8 mouse cellular contexts compared by ENCODE assay signal in the genomic region with DNA sequence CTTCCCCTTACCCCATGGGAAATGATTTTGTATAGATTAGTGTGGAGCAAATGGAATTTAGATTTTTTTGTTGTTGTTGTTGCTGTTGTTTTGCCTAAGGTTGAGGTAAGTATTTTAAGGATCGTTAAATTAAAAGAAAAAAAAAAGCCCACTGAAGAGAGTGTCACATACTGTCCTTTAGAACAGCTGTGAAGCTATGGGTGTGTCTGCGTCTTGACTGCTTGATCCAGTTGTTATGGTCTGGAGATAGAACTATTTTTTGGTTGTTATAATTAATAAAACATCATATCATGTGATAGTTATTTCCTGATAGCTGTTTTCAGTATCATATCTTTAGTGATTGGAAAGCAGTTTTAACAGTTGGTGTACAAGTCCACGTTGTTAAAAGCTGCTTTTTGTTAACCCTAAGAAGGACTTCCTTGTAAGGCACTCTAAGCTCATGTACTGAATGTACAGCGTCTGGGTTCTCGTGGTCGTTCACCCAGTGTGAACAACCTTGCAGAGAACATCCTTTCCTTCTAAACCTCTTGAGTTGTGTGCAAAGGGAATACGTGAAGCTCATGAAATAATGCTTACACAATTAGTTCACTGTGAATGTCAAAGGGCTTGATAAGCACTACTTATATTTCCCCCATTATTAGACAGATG. TPM values are rescaled to one million over a fixed set of nuclear protein-coding genes. Genes with fewer than 3 reads are reported as not detected.
DNase-seq lines count a peak whose midpoint lies in the region; ATAC-seq and TF ChIP-seq lines count a peak whose summit lies in the region.

No protein-coding gene starts in this region.

- TF ChIP-seq CTCF in left cerebral cortex, adult 2 months (IDR thresholded peaks at IDR 0.05), result no peak
- no peak for TF ChIP-seq CTCF in embryonic fibroblast, embryonic 13.5 days (IDR thresholded peaks at IDR 0.05; ENCODE audit: borderline replicate concordance, insufficient read depth, low read length)

- intact Hi-C loops in left cerebral cortex, adult 2 months (cut with DNase I), result loop anchor here (5.0 kb wide), 5 partner anchors 37 to 303 kb away; partner anchors contain the start of genes Bbip1, Shoc2 and Smc3
- intact Hi-C loops in left cerebral cortex, postnatal 25 days (cut with DNase I), result loop anchor here (2.0 kb wide), 1 partner anchor 136 kb away; no protein-coding TSS in a partner anchor

- no peak overlapping the region for H3K9ac ChIP-seq in limb, embryonic 11.5 days (ENCODE audit: low read length)
- H3K9ac ChIP-seq in neural tube, embryonic 12.5 days, result no peak overlapping the region

- H3K27ac ChIP-seq in left cerebral cortex, adult 2 months, result peak overlapping the region; percentile 96
- H3K27ac ChIP-seq in embryonic fibroblast, embryonic 13.5 days (ENCODE audit: insufficient read depth, low read length), result no peak overlapping the region
- H3K27ac ChIP-seq in limb, embryonic 11.5 days (replicated peaks; ENCODE audit: low read depth, low read length), result no peak overlapping the region
- no peak overlapping the region for H3K27ac ChIP-seq in neural tube, embryonic 12.5 days

- TF ChIP-seq POLR2A in embryonic fibroblast, embryonic 13.5 days (IDR thresholded peaks at IDR 0.05; ENCODE audit: low read depth, low read length), result no peak

- no peaks in the 10 kb centered on the region for H3K9me3 ChIP-seq in limb, embryonic 11.5 days (ENCODE audit: control insufficient read depth, low read length)
- no peaks in the 10 kb centered on the region for H3K9me3 ChIP-seq in neural tube, embryonic 12.5 days

- no peaks in the 10 kb centered on the region for H3K27me3 ChIP-seq in limb, embryonic 11.5 days (ENCODE audit: control insufficient read depth, insufficient read depth, low read length)
- H3K27me3 ChIP-seq in neural tube, embryonic 12.5 days (replicated peaks), result no peaks in the 10 kb centered on the region

- peak overlapping the region; percentile 96 for H3K4me3 ChIP-seq in left cerebral cortex, adult 2 months
- peak overlapping the region; percentile 20 for H3K4me3 ChIP-seq in embryonic fibroblast, embryonic 13.5 days (ENCODE audit: insufficient read depth, low read length)
- H3K4me3 ChIP-seq in limb, embryonic 11.5 days (ENCODE audit: low read depth, low read length), result no peak overlapping the region
- H3K4me3 ChIP-seq in neural tube, embryonic 12.5 days, result peak overlapping the region; percentile 94

- H3K4me2 ChIP-seq in limb, embryonic 11.5 days (ENCODE audit: low read depth, severe bottlenecking), result peak overlapping the region; percentile 65
- peak overlapping the region; percentile 75 for H3K4me2 ChIP-seq in neural tube, embryonic 12.5 days (replicated peaks)

- no peaks in the 10 kb centered on the region for H3K36me3 ChIP-seq in limb, embryonic 11.5 days (ENCODE audit: control insufficient read depth, insufficient read depth, low read length)
- H3K36me3 ChIP-seq in neural tube, embryonic 12.5 days, result peaks cover 9% of the 10 kb centered on the region

- 85% methylated on average over 7 of the region's 7 CpGs for WGBS in limb, embryonic 11.5 days
- 79% methylated on average over 7 of the region's 7 CpGs for WGBS in neural tube, embryonic 12.5 days

- no peak for ATAC-seq in limb, embryonic 11.5 days (ENCODE audit: insufficient number of reproducible peaks, low FRiP score, low TSS enrichment, low read depth)
- ATAC-seq in neural tube, embryonic 12.5 days (ENCODE audit: low FRiP score, low read depth), result no peak
- no peak for ATAC-seq in monocyte, adult 5-6 weeks (replicated peaks; ENCODE audit: insufficient number of reproducible peaks, low FRiP score, low TSS enrichment, poor library complexity, severe bottlenecking)

- DNase-seq in left cerebral cortex, adult 2 months (ENCODE audit: extremely low spot score in 1 of 2, low spot score in 2 of 2), result no peak
- no peak for DNase-seq in left cerebral cortex, postnatal 25 days (ENCODE audit: low spot score in 2 of 2)
- DNase-seq in limb, embryonic 11.5 days (ENCODE audit: low spot score), result no peak
- DNase-seq in adrenal gland, postnatal 10 days, result no peak
- DNase-seq in kidney, postnatal 10 days, result no peak

- peaks cover 4% of the 10 kb centered on the region for H3K4me1 ChIP-seq in embryonic fibroblast, embryonic 13.5 days (ENCODE audit: control insufficient read depth, insufficient read depth, low read length)
- H3K4me1 ChIP-seq in limb, embryonic 11.5 days (ENCODE audit: control insufficient read depth, insufficient read depth, low read length), result no peaks in the 10 kb centered on the region; the same call in 1 of the 2 replicates
- H3K4me1 ChIP-seq in neural tube, embryonic 12.5 days, result peaks cover 13% of the 10 kb centered on the region

RNA-seq across cellular contexts. Expression of gene Pdcd4, which starts 12.9 kb away (rescaled TPM):
- 100 to 1,000 TPM; 102 to 114 TPM for total RNA-seq in left cerebral cortex, adult 2 months (2021)
- total RNA-seq in left cerebral cortex, postnatal 25 days (2021), result 100 to 1,000 TPM in 1 of 2 experiments, 10 to 100 TPM in 1; 97.3 to 105 TPM
- polyA plus RNA-seq in embryonic fibroblast, embryonic 13.5 days (2011; ENCODE audit: insufficient read length, low read depth, missing spikeins), result 40.4 and 41.4 TPM in 2 replicates
- polyA plus RNA-seq in limb, embryonic 11.5 days (2014; fragmentation: Nextera tagmentation; extraction: Ambion mirVana), result 75.5 and 80.7 TPM in 2 replicates
- polyA plus RNA-seq in neural tube, embryonic 12.5 days (2016; fragmentation: Nextera tagmentation; extraction: Ambion mirVana), result 84.0 and 86.4 TPM in 2 replicates
- total RNA-seq in monocyte, adult 5-6 weeks (2017), result 238 to 392 TPM (median 322 TPM) in 3 replicates
- total RNA-seq in adrenal gland, postnatal 10 days (2021), result 100 to 1,000 TPM in 1 of 2 experiments, 10 to 100 TPM in 1; 92.2 to 104 TPM

RNA-seq across cellular contexts. Expression of gene Shoc2, which starts 39.1 kb away (rescaled TPM):
- 10 to 100 TPM; 54.5 to 55.6 TPM for total RNA-seq in left cerebral cortex, adult 2 months (2021)
- 10 to 100 TPM; 52.0 to 53.6 TPM for total RNA-seq in left cerebral cortex, postnatal 25 days (2021)
- polyA plus RNA-seq in embryonic fibroblast, embryonic 13.5 days (2011; ENCODE audit: insufficient read length, low read depth, missing spikeins), result 89.7 and 99.6 TPM in 2 replicates
- polyA plus RNA-seq in limb, embryonic 11.5 days (2014; fragmentation: Nextera tagmentation; extraction: Ambion mirVana), result 52.3 and 60.8 TPM in 2 replicates
- polyA plus RNA-seq in neural tube, embryonic 12.5 days (2016; fragmentation: Nextera tagmentation; extraction: Ambion mirVana), result 64.9 and 72.0 TPM in 2 replicates
- total RNA-seq in monocyte, adult 5-6 weeks (2017), result 63.5 to 85.3 TPM (median 69.9 TPM) in 3 replicates
- 10 to 100 TPM; 41.0 to 41.3 TPM for total RNA-seq in adrenal gland, postnatal 10 days (2021)

RNA-seq across cellular contexts. Expression of gene Bbip1, which starts 39.5 kb away (rescaled TPM):
- 10 to 100 TPM; 55.1 to 57.7 TPM for total RNA-seq in left cerebral cortex, adult 2 months (2021)
- 10 to 100 TPM; 58.4 to 58.6 TPM for total RNA-seq in left cerebral cortex, postnatal 25 days (2021)
- polyA plus RNA-seq in embryonic fibroblast, embryonic 13.5 days (2011; ENCODE audit: insufficient read length, low read depth, missing spikeins), result 60.0 and 61.6 TPM in 2 replicates
- polyA plus RNA-seq in limb, embryonic 11.5 days (2014; fragmentation: Nextera tagmentation; extraction: Ambion mirVana), result 98.0 and 100 TPM in 2 replicates
- polyA plus RNA-seq in neural tube, embryonic 12.5 days (2016; fragmentation: Nextera tagmentation; extraction: Ambion mirVana), result 120 and 121 TPM in 2 replicates
- total RNA-seq in monocyte, adult 5-6 weeks (2017), result 42.3 to 45.1 TPM (median 43.5 TPM) in 3 replicates
- 10 to 100 TPM; 25.6 to 26.0 TPM for total RNA-seq in adrenal gland, postnatal 10 days (2021)
